Mouse (Mus musculus): ENCODE measurements around the gene Gmds.

- TF ChIP-seq POLR2A (IDR thresholded peaks at IDR 0.05; ENCODE audit: control insufficient read depth, low read depth, low read length) (no peak), CTCF (IDR thresholded peaks at IDR 0.05; ENCODE audit: control insufficient read depth, insufficient read depth, insufficient replicate concordance, low read depth, low read length) (no peak)
Measured at GRCm38 (mm10) chr13:31804571-31804970, 534.0 kb downstream of the Gmds start.

Data from testis, adult 2 months (tissue).